Mouse (Mus musculus): ENCODE measurements around the gene Rcc1.

DNA sequence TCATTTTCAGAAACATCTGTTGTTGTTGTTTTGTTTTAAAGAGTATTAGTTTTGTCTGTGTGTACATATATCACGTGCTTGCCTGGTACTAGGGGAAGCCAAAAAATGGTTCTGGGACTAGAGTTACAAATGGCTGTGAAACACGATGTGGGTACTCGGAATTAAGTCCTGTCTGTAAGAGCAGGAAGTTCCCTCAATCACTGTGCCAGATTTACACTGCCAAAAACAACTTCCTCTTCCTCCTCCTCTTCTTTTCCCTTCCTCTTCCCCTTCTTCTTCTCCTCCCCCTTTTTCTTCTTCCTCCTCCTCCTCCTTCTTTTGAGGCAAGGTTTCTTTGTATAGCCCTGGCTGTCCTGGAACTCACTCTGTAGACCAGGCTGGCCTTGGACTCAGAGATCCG is 28.9 kb upstream of the Rcc1 start:
- no peak for TF ChIP-seq MAZ (IDR thresholded peaks at IDR 0.05; ENCODE audit: low read depth, low read length)
- TF ChIP-seq USF1 (IDR thresholded peaks at IDR 0.05; ENCODE audit: low read depth, low read length) = no peak
- TF ChIP-seq MXI1 (IDR thresholded peaks at IDR 0.05; ENCODE audit: low read depth, low read length) = no peak
- no peak for TF ChIP-seq BHLHE40 (IDR thresholded peaks at IDR 0.05; ENCODE audit: low read depth, low read length)
- TF ChIP-seq USF2 (conservative IDR thresholded peaks at IDR 0.05; ENCODE audit: low read depth, low read length) = no peak
- no peak for TF ChIP-seq ETS1 (conservative IDR thresholded peaks at IDR 0.05; ENCODE audit: low read depth, low read length)
- no peak for TF ChIP-seq SIN3A (IDR thresholded peaks at IDR 0.05; ENCODE audit: low read length)
- no peak for TF ChIP-seq E2F4 (IDR thresholded peaks at IDR 0.05; ENCODE audit: insufficient replicate concordance, low read depth, low read length)
- TF ChIP-seq CTCF (conservative IDR thresholded peaks at IDR 0.05 in 1 of 2, IDR thresholded peaks at IDR 0.05 in 1 of 2; ENCODE audit: low read depth in 2 of 2, low read length in 2 of 2) = no peak
- TF ChIP-seq MYC (IDR thresholded peaks at IDR 0.05; ENCODE audit: low read depth, low read length) = no peak
- no peak for TF ChIP-seq SMC3 (IDR thresholded peaks at IDR 0.05; ENCODE audit: low read depth, low read length)
- no peak for TF ChIP-seq POLR2A (IDR thresholded peaks at IDR 0.05; ENCODE audit: low read depth, low read length)
- no peak for TF ChIP-seq EP300 (IDR thresholded peaks at IDR 0.05; ENCODE audit: low read length)
- TF ChIP-seq ZNF384 (IDR thresholded peaks at IDR 0.05; ENCODE audit: low read depth, low read length) = no peak

Data from CH12.LX (cell line).